Mouse (Mus musculus) heart, postnatal 0 days (tissue): ENCODE measurements around the gene Zfp775.

Experiments
- CTCF ChIP-seq: IDR thresholded peaks from 2 replicates; pipeline ENCODE4 v1.5.1; 2016; ENCODE audit warnings: antibody characterized with exemption, control low read depth, low read depth
- EP300 ChIP-seq: IDR thresholded peaks from 2 replicates; pipeline ENCODE4 v1.6.1; 2016; ENCODE audit warnings: antibody characterized with exemption, low read depth

DNA sequence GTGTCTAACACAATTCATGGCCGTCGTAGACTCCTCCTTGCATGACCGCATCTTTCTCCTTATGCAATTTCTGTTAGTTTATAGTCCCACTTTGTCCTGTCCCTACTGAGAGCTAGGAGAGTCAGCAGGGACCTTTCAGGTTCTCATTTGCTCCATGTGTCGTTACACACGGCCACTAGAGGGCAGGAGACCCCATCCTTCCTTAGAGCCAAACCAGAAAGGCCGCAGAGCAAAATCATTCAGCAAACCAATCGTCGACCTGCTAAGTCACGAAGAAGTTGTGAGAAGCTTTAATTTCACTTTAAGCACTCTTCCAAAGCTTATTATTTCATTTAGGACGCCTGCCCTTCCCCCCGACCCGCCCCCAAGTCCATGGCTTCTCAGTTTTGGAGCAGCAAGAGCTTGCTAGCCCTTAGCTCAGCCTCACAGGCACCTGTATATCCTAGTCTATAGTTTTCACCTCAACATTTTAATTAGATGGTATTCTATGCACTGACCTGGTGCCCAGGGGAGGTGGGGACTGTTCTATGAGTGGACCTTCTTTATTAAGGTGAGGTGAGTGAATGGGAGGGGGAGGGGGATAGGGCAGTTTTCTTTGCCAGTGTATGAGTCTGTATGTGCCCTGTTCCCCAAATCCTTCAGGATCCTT, 43.9 kb downstream of the Zfp775 start:
- TF ChIP-seq CTCF (peak; percentile 89), EP300 (no peak)
